Mouse (Mus musculus) frontal cortex, adult (tissue): ENCODE results near the gene Pfas.
"Not testable (repeated sequence)": the region's sequence is repeated elsewhere in the genome, so short reads cannot be mapped to it uniquely, and the experiment has no call there.

ENCODE experiments used
- ATAC-seq: cut with Nextera tagmentation; 2 replicates; pipeline ENCODE4 v1.9.2; 2017; ENCODE audit warnings: mild to moderate bottlenecking, moderate library complexity, mixed read lengths; ENCODE audit not compliant: low TSS enrichment

The Pfas gene

DNA sequence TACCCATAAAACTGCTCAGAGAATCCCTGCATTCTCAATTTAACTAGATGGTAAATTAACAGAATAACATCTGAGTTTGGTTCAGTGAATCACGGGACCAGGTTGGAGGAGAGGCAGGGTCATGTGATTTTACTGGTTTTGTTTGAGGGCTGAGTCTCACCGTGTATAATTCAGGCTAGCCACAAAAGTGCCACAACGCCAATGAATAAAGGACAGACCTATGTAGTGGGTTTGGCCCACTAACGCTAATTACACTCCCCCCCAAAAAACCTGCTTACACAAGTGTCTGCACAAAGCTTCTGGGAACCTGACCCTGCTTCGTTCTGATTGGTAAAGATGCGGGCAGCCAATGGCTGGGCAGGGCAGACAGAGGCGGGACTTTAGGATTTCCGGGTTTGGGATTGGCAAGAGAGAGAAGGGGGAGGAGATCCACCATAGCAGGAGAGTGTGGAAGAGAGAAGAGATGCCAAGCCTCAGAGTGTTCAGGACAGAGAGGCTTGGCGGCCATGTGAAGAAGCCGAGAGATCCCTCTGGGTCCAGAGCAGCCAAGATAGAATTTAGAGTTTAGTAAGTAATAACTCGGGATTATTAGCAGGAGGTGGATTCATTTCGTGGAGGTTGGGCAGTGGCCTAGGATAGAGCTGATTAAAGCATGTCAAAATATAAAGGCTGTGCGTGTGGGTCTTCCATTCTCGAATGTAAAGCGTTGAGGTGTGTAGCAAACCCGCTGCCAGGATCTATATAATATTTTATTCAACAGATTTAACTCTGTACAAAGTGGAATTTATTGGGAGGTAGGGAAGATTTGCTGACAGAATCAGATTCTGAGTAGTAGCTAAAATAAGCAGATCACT lies 68.6 kb downstream of the Pfas start:
- ATAC-seq = peak; percentile 98

DNA sequence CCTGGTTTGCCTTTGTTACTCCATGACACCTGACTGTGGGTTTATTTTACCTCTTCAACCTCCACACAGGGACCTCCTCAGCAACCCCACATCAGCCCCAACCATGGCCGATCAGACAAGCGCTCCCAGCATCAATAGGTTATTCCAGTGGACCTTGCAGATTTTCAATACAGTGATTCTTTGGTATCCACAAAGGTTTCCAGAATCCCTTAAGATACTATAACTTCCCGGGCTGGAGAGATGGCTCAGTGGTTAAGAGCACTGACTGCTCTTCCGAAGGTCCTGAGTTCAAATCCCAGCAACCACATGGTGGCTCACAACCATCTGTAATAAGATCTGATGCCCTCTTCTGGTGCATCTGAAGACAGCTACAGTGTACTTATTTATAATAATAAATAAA lies 71.3 kb downstream of the Pfas start:
- ATAC-seq = not testable (repeated sequence)
